Mouse (Mus musculus) central nervous system, embryonic 18 days (tissue): ENCODE data around the gene Wdr64. TPM values are rescaled to one million over a fixed set of nuclear protein-coding genes. Genes with fewer than 3 reads are reported as not detected.

Experiments
- polyA plus RNA-seq: library from polyadenylated mRNA; depleted of rRNA; stranded (reverse); fragments of >200 nt; gene quantifications from 2 replicates; pipeline ENCODE4 v1.2.3, GENCODE M21; 2012; rRNA removed

The Wdr64 gene
- polyA plus RNA-seq = 0.03 TPM in 2 replicates

GRCm38 (mm10) chr1:175698293-175698692, at the start of gene Wdr64:
TSS of gene Wdr64 (plus strand) at chr1:175698593.

GRCm38 (mm10) chr1:175692246-175692996, 6.0 kb upstream of the Wdr64 start, which contains the start of the genes Opn3 and Chml:
TSS of gene Opn3 (minus strand) at chr1:175692776.
TSS of gene Chml (minus strand) at chr1:175692901.

Other genes starting within 250 kb of the Wdr64 start
- gene Rgs7, start 206.1 kb upstream of the Wdr64 start, polyA plus RNA-seq = 35.3 and 38.6 TPM in 2 replicates
- not detected in 2 replicates for gene Kmo, start 78.2 kb upstream of the Wdr64 start, polyA plus RNA-seq
- gene Fh1, start 73.0 kb upstream of the Wdr64 start, polyA plus RNA-seq = 86.6 and 89.7 TPM in 2 replicates
- gene Opn3, start 5.8 kb upstream of the Wdr64 start, polyA plus RNA-seq = 4.0 and 4.2 TPM in 2 replicates
- 4.7 and 5.7 TPM in 2 replicates for gene Chml, start 5.7 kb upstream of the Wdr64 start, polyA plus RNA-seq
- gene Exo1, start 182.0 kb downstream of the Wdr64 start, polyA plus RNA-seq = 1.7 and 2.2 TPM in 2 replicates
- gene Gm38100, start 221.7 kb downstream of the Wdr64 start, polyA plus RNA-seq = not detected in 2 replicates